Mouse (Mus musculus) c-Kit-positive CD71-positive TER-119-positive erythroid progenitor cells, embryonic 14.5 days (primary cell): ENCODE measurements at regions not wholly inside any gene's neighbourhood (a gene's known extent, or its start where the extent isn't known, plus 50 kb on each side); places are given as distances from the start of the nearest gene placed in this dataset.

ENCODE experiments used
- DNase-seq: peaks from one replicate; pipeline ENCODE4 v3.0.0-alpha.2; 2013; ENCODE audit warnings: low spot score

DNA sequence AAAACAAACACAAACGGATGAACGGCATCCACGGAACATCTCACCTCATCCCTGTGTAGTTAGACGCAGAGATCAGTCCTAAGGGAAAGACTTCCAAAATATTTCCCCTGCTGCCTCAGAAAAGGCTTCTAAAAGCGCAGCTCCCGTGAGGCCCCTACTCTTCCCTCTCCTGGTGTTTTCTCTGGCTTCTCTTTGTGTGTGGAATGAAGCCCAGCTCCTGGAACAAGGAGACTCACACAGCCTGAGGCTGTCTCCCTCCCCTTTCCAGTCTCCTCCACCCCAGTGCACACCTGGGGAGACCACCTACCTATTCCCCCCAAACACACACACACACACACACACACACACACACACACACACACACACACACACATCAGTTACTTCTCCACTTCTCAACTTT is 189.7 kb upstream of the Runx1 start:
- no peak for DNase-seq

DNA sequence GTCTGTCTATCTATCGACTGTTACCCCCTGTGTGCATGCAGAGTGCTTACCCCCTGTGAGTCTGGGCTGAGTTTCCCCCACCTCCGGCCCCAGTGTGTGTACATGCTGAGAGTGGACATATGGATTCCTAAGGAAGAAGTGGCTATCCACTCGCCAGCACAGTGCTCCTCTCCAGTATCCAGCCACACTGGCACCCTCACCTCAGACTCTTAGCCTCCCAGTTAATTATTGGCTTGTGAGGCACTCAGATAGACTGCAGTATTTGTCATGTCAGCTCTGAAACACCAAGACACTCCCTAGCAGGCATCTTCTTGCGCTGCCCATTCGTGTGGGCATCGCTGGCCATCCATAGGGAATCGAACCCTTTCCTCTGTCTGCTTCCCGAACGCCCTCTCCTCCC is 189.0 kb upstream of the Runx1 start:
- DNase-seq, result no peak

DNA sequence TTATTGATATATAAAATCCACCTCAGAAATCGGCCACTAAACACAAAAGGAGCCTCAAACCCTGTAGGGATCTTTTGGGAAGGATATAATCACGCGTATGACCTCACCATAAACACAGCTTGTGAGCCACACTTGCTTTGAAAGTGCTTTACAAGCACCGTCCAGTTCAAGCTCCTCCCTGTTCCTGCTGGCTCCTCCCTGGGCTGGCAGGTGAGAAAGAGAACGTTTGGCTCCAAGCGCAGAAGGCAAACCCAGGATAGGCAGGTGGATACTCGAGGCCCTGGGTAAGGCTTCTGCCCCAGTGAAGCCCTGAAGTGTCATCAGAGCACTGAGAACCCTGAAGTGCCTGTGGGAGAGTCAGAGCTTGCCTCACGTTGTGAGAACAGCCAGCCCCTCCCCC is 187.9 kb upstream of the Runx1 start:
- DNase-seq, result no peak

DNA sequence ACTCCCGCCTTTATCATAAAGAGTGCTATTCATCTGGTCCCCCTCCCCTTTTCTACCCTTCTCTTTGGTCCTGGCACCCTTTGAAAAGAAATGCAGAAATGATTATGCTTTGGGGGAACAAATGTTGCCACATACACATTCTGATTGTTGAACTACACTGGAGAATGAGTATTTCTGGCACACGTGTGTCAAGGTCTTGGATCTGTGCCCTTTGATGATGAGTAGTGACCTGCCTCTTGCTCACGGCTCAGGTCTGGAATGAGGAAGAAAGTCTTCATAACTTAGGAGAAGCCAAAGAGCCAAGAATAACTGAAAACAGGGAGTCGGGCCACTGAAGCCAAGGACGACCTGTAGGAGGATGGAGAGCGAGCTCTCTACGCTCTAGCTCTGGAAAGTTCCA is 187.3 kb upstream of the Runx1 start:
- DNase-seq, result no peak

DNA sequence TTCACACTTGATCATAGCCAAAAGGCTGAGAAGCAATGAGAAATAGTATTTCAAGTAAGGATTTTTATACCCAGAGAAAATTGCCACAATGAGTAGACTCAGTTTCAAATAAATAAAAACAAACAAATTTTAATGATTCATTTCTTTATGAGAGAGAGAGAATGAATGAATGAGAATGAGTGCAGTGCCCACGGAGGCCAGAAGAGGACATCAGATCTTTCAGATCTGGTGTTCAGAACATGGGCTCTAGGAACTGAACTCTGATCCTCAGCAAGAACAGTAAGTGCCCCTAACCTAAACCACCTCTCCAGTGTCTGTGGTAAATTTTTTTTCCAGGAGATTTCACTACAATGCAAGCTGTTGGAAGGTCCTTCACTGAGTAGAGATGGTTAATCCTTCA is 185.5 kb upstream of the Runx1 start:
- no peak for DNase-seq

DNA sequence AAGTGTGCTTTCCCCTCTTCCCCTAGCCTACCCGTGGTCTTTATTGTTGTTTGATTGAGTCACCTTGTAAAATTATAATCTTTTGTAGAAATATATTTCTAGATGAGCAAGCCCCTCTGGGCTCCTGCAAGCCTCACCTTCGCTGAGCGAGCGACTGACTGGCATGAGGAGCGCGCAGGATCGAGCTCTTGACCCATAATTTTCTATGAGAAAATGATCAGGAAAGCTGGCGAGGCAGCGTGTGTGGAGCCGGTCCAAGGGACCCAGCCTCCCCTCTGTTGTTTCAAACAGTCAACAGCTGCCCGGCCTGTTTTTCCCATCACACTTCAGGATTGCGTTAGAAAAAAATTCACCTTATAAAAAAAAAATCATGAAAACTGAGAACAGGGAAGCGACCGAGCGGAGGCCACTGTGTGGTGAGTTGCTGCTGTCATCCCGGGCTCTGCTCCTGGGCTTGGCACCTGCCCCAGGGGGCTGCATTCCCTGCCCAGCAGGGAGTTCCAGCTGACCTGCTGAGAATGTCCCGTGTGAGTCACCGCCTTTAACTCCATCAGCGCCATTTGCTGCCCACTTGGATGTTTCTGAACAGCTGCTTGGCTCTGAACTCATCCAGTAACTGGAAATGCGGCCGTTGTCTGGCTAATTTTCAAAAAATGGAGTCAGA is 180.5 kb upstream of the Runx1 start:
- no peak for DNase-seq

DNA sequence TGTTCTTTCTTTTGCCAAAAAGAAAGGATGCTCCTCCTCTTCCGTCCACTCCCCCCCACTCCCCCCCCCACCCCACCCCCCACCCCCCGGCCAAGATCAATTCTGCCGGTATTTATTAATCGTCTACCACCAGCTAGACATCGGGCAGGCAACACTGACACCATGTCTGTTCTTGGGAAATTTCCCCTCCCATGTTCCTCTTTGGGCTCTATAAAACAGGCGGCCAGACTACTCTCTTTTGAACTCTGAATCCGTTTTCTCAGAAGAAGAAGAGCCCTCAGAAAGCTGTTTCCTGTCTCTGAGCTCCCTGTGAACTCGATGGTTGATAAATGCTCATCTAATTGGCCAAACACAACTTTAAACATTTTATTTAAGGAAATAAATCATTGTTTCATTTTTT is 179.5 kb upstream of the Runx1 start:
- DNase-seq, result no peak

DNA sequence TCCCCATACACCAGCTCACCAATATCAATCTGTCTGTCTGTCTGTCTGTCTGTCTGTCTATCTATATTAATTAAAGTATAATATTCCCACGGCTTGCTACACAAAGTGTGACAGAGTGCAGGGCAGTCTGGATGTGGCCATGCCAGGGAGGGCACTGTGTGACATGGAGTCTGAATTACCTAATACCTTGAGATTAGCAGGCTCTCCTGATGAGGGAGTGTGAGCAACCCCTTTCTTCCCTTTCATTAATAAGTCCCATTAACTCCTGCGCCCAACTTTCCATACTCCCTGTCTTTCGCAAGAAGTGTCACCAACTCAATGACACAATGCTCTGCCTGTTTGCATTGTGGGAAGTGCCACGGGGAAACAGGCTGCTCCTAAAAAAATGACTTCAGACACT is 177.9 kb upstream of the Runx1 start:
- DNase-seq, result no peak

DNA sequence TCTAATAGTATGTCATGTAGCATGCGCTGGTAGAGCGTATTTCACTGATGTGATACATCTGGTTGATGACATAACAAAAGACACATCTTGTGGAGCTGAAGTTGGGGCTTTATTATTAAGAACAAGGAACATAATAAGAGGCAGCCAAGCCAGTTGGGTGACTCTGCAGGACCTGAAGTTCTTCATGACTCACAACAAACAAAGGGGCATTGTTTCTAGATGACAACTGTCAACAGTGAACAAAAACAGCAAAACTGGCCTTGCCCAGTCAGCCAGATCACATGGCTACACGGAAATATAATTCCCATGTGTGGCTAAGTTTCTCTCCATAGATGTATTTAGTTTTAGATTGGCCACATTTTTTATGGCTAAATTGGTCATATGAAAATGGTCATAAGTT is 172.7 kb upstream of the Runx1 start:
- DNase-seq, result no peak

DNA sequence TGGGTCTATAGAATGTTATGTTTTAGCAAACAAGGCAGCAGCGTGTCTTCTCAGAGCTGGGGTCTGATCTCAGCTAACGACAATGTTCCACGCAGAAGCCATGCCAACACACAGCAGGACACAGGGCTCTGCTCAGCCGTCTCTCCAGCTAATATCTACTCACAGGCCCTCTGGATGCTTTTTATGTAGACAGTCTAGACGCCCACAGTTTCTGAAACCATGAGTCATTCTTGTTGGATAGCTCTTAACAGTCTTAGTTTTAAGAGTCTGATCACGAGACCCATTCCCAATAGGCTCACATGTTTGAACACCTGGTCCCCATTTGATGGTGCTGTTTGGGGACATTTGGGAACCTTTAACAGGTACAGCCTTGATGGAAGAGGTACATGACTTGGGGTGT is 171.7 kb upstream of the Runx1 start:
- no peak for DNase-seq

DNA sequence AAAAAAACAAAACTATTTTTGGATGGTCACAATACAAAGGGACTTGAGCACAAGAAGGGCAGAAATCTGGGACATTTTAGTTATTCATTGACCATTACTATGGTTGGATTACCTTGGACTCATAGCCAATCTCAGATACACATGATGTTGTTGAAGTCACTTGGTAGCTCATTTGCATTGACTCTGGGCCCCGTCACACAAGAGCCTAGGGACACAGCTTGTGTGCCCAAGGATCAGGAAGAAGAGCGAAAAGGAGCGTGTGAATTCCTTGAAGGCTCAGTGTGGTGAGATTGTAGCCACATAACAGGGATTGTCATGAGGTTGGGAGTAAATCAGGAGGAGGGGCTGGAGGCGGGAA is 170.0 kb upstream of the Runx1 start:
- DNase-seq, result no peak

DNA sequence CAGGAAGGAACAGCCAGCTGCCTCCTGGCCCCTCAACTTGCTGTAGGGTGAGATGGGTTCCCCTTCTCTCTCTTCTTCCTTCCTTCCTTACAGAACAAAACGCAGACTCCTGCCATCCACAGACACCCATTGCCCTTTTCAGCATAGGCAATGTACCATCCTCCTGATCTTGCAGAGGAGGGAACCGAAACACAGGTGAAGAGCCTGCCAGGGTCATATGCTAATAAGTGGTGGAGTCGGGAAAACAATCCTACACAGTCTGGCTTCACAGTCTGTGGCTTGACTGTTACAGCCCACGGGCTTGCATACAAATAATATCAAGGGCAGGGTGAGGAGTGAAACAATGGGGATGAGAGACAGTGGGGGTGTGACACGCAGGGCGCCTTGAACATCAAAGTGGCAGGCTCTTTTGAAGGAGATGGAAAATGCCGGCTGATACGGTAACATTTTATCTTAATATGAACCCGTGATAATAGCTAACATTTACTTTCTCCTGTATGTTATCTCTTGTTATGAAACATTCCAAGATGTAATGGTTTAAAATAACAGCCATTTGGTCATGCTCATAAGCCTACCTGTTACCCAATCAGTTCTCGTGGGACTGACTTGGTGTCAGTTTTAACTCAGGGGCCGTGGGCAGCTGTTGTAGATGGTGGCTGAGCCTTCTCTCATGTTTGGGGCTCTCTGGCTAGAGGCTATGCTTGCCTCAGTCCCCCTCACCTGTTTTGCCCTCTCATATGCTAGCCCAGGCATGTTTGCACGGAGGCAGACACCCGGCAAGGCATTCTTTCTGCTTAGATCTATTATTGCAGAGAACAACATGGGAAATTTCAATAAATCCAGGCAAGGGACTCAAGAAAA is 169.4 kb upstream of the Runx1 start:
- no peak for DNase-seq

DNA sequence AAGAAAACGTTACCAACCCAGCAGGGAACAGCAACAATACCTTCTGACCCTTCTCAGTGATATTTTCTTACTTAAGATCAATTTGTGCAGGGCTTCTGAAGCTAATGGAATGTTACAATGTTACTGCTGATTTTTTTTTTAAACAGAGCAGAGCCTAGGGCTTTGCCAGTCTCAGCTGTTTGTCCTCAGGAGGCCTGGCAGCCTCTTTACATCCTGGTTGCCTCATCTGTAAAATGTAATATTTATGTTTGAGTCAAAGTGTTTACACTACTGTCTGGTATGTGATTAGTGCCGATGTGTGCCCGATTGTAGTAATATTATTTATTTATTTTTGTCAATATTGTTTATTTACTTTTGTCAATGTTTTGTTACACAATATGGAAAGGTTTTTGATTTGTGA is 166.9 kb upstream of the Runx1 start:
- DNase-seq, result no peak

DNA sequence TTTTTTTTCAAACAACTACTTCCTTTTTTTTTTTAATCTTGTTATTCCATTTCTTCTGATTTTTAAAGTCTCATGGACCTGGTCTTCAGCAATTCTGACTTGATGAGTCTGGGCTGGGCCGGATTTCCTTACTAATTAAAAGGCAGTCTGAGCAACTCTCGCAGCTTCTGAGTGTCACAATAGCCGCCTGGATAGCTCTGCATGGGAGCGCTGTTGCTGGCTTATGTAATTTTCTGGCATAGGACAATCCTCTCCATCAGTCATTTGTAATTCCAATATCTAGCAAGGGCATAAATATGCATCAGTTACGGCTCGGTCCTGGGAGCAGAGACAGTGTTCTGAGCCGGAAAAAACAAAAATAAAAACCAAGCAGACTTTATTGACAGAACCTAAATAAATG is 165.5 kb upstream of the Runx1 start:
- no peak for DNase-seq

DNA sequence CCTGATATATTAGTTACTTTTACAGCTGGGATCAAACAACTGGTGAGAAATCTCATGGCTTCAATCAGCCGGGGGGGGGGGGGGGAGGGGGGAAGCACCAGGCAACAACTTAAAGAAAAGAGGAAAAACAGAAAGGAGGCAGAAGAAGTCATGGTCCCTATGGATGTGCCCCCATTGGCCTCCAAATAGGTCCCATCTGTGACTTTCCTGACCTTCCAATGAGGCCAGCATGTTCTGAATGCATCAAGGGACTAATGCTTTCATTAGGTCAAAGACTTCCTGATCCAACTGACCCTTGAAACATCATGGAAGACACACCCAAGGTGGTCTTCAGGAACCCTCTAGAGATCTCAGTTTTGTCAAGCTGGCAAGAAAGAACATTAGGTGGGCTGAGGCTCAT is 162.5 kb upstream of the Runx1 start:
- DNase-seq, result no peak

DNA sequence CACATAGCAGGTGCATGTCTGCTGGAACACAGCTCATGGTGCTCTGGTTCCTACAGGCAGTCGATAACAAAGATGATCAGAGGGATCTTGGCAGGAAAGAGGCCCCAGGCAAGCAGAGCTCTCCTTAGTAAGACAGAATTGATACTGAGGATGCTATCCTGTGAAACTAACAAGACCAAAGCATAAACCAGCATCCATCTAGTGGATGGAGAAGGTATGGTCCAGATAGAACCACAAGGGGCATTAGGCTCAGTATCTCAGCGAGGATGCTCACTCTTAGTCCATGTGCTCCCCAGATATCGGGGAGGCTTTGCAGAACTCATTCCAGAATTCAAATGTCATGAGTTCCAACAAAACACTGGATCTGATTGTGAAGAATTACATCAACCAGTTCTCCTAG is 162.1 kb upstream of the Runx1 start:
- no peak for DNase-seq

DNA sequence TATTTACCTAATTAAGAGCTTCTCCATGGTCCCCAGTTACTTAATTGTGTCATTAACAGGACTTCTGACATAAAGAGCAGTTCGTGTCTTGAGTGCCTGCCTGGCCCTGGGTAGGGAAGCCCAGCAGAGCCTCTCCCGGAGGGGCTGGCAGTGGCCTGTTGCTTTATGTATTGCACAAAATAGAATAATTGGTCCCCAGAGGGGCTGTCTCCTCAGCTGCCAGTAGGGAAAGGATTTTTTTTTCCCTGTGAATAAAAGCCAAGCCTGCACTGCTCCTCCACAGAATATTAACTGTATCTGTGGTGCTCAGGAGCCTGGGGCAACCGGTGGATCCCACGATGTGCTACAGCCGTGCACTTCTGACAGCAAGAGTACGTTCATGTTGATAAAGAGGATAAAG is 159.8 kb upstream of the Runx1 start:
- no peak for DNase-seq

DNA sequence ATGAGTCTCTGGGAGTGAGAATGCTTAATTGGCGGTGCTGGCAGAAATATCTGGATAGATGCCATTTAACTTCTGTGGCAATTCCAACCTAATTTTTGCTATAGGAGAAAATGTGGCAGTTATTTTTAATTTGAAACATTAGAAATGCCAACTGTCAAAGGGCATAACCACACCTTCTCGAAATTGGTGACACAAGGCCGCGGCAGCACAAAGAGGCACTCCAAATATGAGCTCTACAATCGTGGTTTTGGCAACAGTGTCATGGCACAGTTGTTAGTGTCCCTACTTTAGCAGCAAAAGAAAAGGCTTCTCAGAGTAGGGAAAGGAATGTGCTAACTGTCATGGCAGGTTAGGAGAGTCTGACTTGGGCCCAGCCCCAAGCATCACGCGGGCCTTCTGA is 157.0 kb upstream of the Runx1 start:
- DNase-seq, result no peak

DNA sequence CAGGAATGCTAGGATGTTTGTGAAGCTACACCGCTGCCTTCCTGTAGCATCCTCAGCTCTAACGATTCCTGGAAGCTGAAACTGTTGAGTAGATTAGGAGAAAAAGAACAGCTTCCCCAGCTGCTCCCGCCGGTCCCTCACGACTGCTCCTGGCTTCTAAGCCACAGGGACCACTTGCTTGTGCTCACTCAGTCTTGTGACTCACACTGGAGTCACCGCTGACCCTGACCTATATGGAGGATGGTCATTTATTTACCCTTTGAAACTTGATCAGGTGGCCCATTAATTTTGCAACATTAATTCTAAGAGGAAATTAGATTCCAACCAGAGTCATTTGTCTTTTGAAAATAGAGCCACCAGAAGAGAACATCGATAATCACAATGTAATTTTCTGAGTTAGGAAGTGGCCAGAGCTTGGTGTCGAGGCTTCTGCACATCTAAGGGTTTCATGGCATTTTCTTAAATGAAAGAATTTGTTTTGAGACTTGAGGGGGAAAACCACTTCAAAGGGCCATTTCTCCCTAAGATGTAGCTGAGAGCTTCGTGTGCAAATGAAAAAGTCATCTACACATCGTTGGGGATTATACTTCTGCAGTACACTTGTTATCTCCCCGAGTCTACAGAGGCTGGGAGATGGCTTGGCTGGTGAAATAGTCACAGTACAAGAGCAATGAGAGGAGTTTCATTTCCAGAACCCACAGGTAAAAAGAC is 153.8 kb upstream of the Runx1 start:
- no peak for DNase-seq

DNA sequence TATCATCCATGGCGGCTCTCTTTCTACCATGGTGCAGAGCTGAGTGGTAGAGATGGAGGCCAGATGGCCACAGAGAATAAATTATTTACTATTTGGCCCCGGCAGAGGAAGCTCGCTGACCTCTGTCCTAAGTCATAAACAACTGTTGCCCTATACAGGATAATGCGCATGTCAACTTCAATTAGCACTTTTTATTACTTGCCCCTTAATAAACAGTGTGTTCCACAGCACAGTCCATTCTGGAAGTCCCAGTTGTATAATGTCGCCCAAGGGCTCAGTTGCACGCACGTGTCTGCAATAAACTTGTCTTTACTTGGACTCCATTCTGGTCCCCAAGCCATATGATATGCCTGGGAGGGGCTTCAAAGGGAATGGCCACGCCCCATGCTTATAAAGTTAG is 150.1 kb upstream of the Runx1 start:
- DNase-seq, result no peak

DNA sequence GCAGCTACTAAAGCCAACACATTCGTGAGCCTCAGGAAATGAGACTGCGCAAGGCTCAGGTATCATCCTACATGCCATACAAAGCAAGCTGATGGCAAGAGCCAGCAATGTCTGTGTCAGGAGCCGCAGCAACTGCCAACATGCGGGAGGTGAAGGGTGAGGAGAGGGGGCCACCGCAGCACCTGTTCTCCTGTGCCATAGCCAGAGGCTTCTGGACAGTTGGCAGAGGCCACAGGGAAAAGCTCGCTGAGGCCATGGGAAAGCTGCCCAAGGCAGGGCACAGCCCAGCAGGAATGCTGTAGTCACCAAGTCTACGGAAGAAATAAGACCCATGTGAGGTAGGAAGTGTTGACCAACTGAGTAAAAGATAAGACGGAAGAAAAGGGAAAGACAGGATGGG is 149.1 kb upstream of the Runx1 start:
- DNase-seq, result no peak

DNA sequence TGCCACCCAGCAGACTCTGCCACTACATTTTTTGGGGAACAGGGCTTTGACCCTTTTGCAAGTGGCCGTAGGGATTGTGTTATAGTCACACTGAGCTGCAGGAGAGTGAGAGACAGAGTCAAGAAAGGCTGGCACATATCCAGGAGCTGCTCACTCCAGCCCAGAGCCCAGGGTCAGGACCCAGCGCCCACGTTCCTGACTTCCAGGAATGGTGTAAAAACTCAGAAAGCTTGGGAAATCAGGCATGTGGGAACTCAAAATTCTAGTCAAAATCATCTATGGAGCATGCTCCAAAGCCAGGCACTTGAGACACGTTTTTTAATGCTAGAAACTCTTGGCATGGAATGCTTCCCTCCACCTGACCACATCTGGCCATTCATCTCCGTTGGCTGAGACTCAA is 146.7 kb upstream of the Runx1 start:
- no peak for DNase-seq

DNA sequence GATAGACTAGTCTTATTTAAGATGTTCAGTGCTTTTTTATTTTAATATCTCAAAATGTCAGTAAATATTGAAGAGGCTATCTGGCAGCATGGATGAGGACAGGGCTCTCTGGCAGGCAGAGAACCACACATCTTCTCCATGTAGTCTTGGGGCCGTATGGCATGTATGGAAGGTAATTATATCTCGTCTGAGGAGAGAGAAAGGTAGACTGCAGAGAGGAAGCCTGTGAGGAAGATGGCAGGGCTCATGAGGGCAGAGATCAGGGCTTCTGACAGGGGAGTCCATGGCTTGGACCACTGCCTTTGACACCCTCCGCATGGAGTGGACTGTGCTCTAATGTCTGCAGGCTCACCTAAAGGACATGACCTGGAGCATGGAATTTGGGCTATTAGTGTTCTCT is 146.0 kb upstream of the Runx1 start:
- DNase-seq, result no peak
